Mouse (Mus musculus) right cerebral cortex, adult 2 months (tissue): Measurements from ENCODE around the gene Olfr993.

ENCODE experiments used
- DNase-seq, 2 experiments: peaks; one replicate each; pipeline ENCODE4 v3.0.0; 2021 to 2022; ENCODE audit warnings: low spot score in 2 of 2

Olfr993 gene

DNA sequence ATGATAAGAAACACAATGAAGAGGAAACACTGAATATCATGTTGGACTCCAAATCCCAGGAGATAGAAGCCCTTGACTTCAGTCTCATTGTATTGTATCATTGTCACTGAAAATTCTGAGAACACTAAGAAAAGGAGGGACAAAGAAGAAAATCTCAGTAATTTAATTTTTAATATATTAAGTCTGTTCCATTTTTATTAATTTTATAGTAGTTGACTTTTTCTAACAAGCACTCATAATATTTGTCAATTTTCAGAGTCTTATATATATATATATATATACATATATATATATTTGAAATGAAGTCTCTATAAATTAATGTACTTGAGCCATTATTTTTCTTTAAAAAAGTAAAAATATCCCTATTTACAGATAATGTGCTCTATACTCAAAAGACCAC is at the start of gene Olfr993:
Gene Olfr993 (minus strand): TSS at position 101 of the 400 bp plus-strand sequence.
- no peak for DNase-seq

DNA sequence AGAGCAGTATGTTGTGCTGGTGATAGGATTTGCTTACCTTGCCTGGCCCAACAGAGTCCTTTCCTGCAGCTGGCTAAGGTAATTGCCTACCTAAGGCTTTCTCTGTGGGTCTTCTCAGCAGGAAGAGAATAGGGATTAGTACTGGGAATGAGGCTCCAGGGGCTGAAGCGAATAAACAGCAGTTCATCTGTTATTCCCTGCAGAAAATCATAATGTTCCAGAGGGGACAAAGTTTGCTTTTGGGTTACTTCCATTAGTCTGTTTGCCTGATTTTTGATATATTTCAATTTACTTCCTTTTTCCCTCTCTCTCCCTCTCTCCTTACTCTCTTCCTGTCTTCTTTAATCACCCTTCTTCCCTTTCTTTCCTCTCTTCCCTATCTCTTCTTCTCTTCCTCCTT is 28.9 kb upstream of the Olfr993 start, which contains the start of gene Olfr995:
Gene Olfr995 (minus strand): TSS at position 101 of the 400 bp plus-strand sequence.
- no peak for DNase-seq

DNA sequence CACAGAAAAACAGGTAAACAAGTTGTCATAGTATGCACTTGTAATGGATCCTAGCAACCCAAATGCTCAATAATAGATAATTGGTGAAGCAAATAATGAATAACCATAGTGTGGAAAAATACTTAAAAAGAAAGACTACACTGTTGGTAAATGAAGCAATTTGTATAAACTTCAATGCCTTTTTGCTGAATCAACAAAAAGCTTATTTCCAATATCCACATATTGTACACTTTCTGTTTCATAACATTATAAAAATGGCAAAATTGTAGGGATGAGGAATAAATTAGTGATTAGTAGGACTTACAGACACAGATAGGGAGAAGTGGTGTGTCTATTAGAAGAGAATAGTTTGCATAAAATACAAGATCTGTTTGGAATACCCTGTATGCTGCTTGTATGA is 27.9 kb upstream of the Olfr993 start:
- DNase-seq = no peak

GRCm38 (mm10) chr2:85436351-85436750 is 21.7 kb upstream of the Olfr993 start, which contains the start of gene Olfr994:
TSS of gene Olfr994 (minus strand) at chr2:85436451.
- no peak for DNase-seq

GRCm38 (mm10) chr2:85425893-85426292 is 11.2 kb upstream of the Olfr993 start:
- DNase-seq = no peak

DNA sequence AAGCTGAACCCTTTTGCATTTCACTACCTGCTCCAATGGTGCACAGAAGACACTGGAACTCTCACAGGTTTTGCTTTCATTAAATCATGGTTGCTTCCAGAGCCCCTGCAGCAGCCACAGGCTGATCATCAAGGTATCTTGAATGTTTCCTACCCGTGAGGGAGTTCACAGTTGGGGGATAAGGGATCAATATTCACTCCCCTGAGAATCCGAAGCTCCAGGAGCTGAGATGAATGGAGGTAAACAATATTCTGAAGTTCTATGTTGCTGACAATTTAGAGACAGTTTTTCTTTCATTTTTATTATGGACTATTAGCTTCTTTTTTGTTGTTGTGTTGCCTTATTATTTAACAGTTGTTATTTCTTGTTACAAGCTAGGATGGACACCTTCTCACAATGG is 5.3 kb downstream of the Olfr993 start, which contains the start of gene Olfr992:
Gene Olfr992 (minus strand): TSS at position 101 of the 400 bp plus-strand sequence.
- DNase-seq = no peak
